Mouse (Mus musculus): Measurements from ENCODE around the gene Bhlhe40.

DNA sequence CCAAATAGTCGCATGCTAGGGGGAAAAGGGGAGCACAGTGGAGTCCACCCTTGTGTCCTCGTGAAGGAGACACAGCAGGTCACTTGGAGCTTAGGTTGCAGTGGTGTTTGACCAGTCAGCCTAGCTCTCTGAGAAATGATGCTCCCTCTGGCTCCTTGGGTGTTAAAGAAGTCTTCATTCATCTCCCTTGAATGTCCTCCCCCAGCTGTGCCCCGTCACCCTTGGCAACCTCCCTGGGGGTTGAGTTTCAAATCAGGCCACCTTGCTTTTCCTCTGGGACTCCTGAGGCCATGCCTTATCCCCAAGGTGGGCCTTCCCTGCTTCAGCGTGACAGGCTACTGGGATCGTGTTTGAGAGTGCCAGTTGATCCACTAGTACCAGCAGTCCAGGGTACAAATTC lies 17.8 kb downstream of the Bhlhe40 start:
- TF ChIP-seq CTCF (IDR thresholded peaks at IDR 0.05) (no peak), POLR2A (IDR thresholded peaks at IDR 0.05; ENCODE audit: insufficient read depth, low read depth, low read length) (no peak), EP300 (IDR thresholded peaks at IDR 0.05; ENCODE audit: insufficient read depth, low read depth, low read length) (no peak)

Measured in heart, adult 2 months (tissue).